Mouse (Mus musculus): ENCODE data around the gene Vmn1r11. TPM values are rescaled to one million over a fixed set of nuclear protein-coding genes. Genes with fewer than 3 reads are reported as not detected.

The Vmn1r11 gene
- not detected in 2 replicates for polyA plus RNA-seq (2014; fragmentation: Nextera tagmentation; extraction: Ambion mirVana)

- no peak within 1 kb of the TSS for H3K4me2 ChIP-seq (ENCODE audit: low read depth, low read length)
- no peak within 1 kb of the TSS for H3K27ac ChIP-seq (ENCODE audit: low read depth, low read length)
- H3K27me3 ChIP-seq (ENCODE audit: control insufficient read depth, insufficient read depth, low read length): no peaks in the 10 kb centered on the region
- H3K4me3 ChIP-seq (ENCODE audit: low read depth, low read length): no peak within 1 kb of the TSS
- H3K9ac ChIP-seq (replicated peaks; ENCODE audit: low read depth, low read length): no peak within 1 kb of the TSS
- no peaks in the 10 kb centered on the region for H3K36me3 ChIP-seq (ENCODE audit: control insufficient read depth, insufficient read depth, low read length)
- H3K9me3 ChIP-seq (ENCODE audit: control insufficient read depth, low read length): no peaks in the 10 kb centered on the region
- ATAC-seq (ENCODE audit: low read depth): no peak
- 70% methylated on average over 1 of the region's 1 CpGs for WGBS
- H3K4me1 ChIP-seq (ENCODE audit: control insufficient read depth, insufficient read depth, low read length): no peaks in the 10 kb centered on the region
These were observed at the start of gene Vmn1r11 for GRCm38 (mm10) chr6:57133155-57133554. Vmn1r11 (plus strand) TSS chr6:57133455.

GRCm38 (mm10) chr6:57106358-57106757 is 26.9 kb upstream of the Vmn1r11 start:
- Histone ChIP-seq H3K36me3 (ENCODE audit: control insufficient read depth, insufficient read depth, low read length) (no peaks in the 10 kb centered on the region), H3K27ac (ENCODE audit: low read depth, low read length) (no peak overlapping the region), H3K27me3 (ENCODE audit: control insufficient read depth, insufficient read depth, low read length) (no peaks in the 10 kb centered on the region), H3K9ac (replicated peaks; ENCODE audit: low read depth, low read length) (no peak overlapping the region), H3K4me3 (ENCODE audit: low read depth, low read length) (no peak overlapping the region), H3K4me1 (ENCODE audit: control insufficient read depth, insufficient read depth, low read length) (no peaks in the 10 kb centered on the region), H3K9me3 (ENCODE audit: control insufficient read depth, low read length) (no peaks in the 10 kb centered on the region), H3K4me2 (ENCODE audit: low read depth, low read length) (no peak overlapping the region)
- ATAC-seq (ENCODE audit: low read depth): no peak
- 67% methylated on average over 1 of the region's 1 CpGs for WGBS

GRCm38 (mm10) chr6:57109154-57109553 is 24.1 kb upstream of the Vmn1r11 start, which contains the start of gene Vmn1r10:
Vmn1r10 (plus strand) TSS chr6:57109454.
- no peak within 1 kb of the TSS for H3K27ac ChIP-seq (ENCODE audit: low read depth, low read length)
- no peak within 1 kb of the TSS for H3K9ac ChIP-seq (replicated peaks; ENCODE audit: low read depth, low read length)
- ATAC-seq (ENCODE audit: low read depth): no peak
- H3K27me3 ChIP-seq (ENCODE audit: control insufficient read depth, insufficient read depth, low read length): no peaks in the 10 kb centered on the region
- no peaks in the 10 kb centered on the region for H3K9me3 ChIP-seq (ENCODE audit: control insufficient read depth, low read length)
- 81% methylated on average over 3 of the region's 3 CpGs for WGBS
- no peak within 1 kb of the TSS for H3K4me2 ChIP-seq (ENCODE audit: low read depth, low read length)
- no peaks in the 10 kb centered on the region for H3K36me3 ChIP-seq (ENCODE audit: control insufficient read depth, insufficient read depth, low read length)
- no peak within 1 kb of the TSS for H3K4me3 ChIP-seq (ENCODE audit: low read depth, low read length)
- H3K4me1 ChIP-seq (ENCODE audit: control insufficient read depth, insufficient read depth, low read length): no peaks in the 10 kb centered on the region

GRCm38 (mm10) chr6:57156619-57157018 is 23.4 kb downstream of the Vmn1r11 start, which contains the start of gene Vmn1r12:
Vmn1r12 (plus strand) TSS chr6:57156919.
- ATAC-seq (ENCODE audit: low read depth): no peak
- Histone ChIP-seq H3K9me3 (ENCODE audit: control insufficient read depth, low read length) (no peaks in the 10 kb centered on the region), H3K27ac (ENCODE audit: low read depth, low read length) (no peak within 1 kb of the TSS), H3K36me3 (ENCODE audit: control insufficient read depth, insufficient read depth, low read length) (no peaks in the 10 kb centered on the region), H3K4me3 (ENCODE audit: low read depth, low read length) (no peak within 1 kb of the TSS), H3K27me3 (ENCODE audit: control insufficient read depth, insufficient read depth, low read length) (no peaks in the 10 kb centered on the region), H3K4me2 (ENCODE audit: low read depth, low read length) (no peak within 1 kb of the TSS), H3K9ac (replicated peaks; ENCODE audit: low read depth, low read length) (no peak within 1 kb of the TSS), H3K4me1 (ENCODE audit: control insufficient read depth, insufficient read depth, low read length) (no peaks in the 10 kb centered on the region)
- WGBS: 82% methylated on average over 2 of the region's 2 CpGs

Other genes starting within 250 kb of the Vmn1r11 start
- gene Nt5c3, start 209.5 kb upstream of the Vmn1r11 start, polyA plus RNA-seq (2014; fragmentation: Nextera tagmentation; extraction: Ambion mirVana): 169 and 180 TPM in 2 replicates
- 0.64 and 0.93 TPM in 2 replicates for gene Vmn1r4, start 209.4 kb upstream of the Vmn1r11 start, polyA plus RNA-seq (2014; fragmentation: Nextera tagmentation; extraction: Ambion mirVana)
- not detected in 2 replicates for gene Vmn1r5, start 163.2 kb upstream of the Vmn1r11 start, polyA plus RNA-seq (2014; fragmentation: Nextera tagmentation; extraction: Ambion mirVana)
- gene Vmn1r6, start 136.2 kb upstream of the Vmn1r11 start, polyA plus RNA-seq (2014; fragmentation: Nextera tagmentation; extraction: Ambion mirVana): not detected in 2 replicates
- gene Vmn1r7, start 108.1 kb upstream of the Vmn1r11 start, polyA plus RNA-seq (2014; fragmentation: Nextera tagmentation; extraction: Ambion mirVana): not detected in 2 replicates
- not detected in 2 replicates for gene Vmn1r8, start 101.2 kb upstream of the Vmn1r11 start, polyA plus RNA-seq (2014; fragmentation: Nextera tagmentation; extraction: Ambion mirVana)
- not detected in 2 replicates for gene Vmn1r9, start 66.7 kb upstream of the Vmn1r11 start, polyA plus RNA-seq (2014; fragmentation: Nextera tagmentation; extraction: Ambion mirVana)
- not detected in 2 replicates for gene Vmn1r10, start 24.0 kb upstream of the Vmn1r11 start, polyA plus RNA-seq (2014; fragmentation: Nextera tagmentation; extraction: Ambion mirVana)
- gene Vmn1r12, start 23.5 kb downstream of the Vmn1r11 start, polyA plus RNA-seq (2014; fragmentation: Nextera tagmentation; extraction: Ambion mirVana): not detected in 2 replicates
- gene Vmn1r13, start 69.8 kb downstream of the Vmn1r11 start, polyA plus RNA-seq (2014; fragmentation: Nextera tagmentation; extraction: Ambion mirVana): not detected in 2 replicates
- gene Vmn1r14, start 98.2 kb downstream of the Vmn1r11 start, polyA plus RNA-seq (2014; fragmentation: Nextera tagmentation; extraction: Ambion mirVana): not detected in 2 replicates
- gene Vmn1r15, start 124.5 kb downstream of the Vmn1r11 start, polyA plus RNA-seq (2014; fragmentation: Nextera tagmentation; extraction: Ambion mirVana): not detected in 2 replicates
- gene Vmn1r16, start 196.0 kb downstream of the Vmn1r11 start, polyA plus RNA-seq (2014; fragmentation: Nextera tagmentation; extraction: Ambion mirVana): not detected in 2 replicates
- not detected in 2 replicates for gene Vmn1r17, start 230.3 kb downstream of the Vmn1r11 start, polyA plus RNA-seq (2014; fragmentation: Nextera tagmentation; extraction: Ambion mirVana)

All from neural tube, embryonic 14.5 days (tissue).